Mouse (Mus musculus) yolk sac, embryonic 10.5 days (tissue): ENCODE results near the gene Mlx.
A peak's percentile ranks its signal among the peaks of the same experiment; 100 is the strongest.

Experiments used
- DNase-seq: peaks from one replicate; pipeline ENCODE4 v3.0.0-alpha.2; 2017; ENCODE audit warnings: low spot score

The Mlx gene

GRCm38 (mm10) chr11:101138536-101139181 is 51.6 kb downstream of the Mlx start:
- peak; percentile 38 for DNase-seq

GRCm38 (mm10) chr11:101140164-101140819 is 53.2 kb downstream of the Mlx start:
- DNase-seq = peak; percentile 23

- no peak for DNase-seq
These were observed 54.0 kb downstream of the Mlx start for GRCm38 (mm10) chr11:101141088-101141487.
